Mouse (Mus musculus): ENCODE measurements at regions not wholly inside any gene's neighbourhood (a gene's known extent, or its start where the extent isn't known, plus 50 kb on each side); places are given as distances from the start of the nearest gene placed in this dataset.

- intact Hi-C loops (cut with DNase I) = no loop called here
- DNase-seq (ENCODE audit: low spot score in 2 of 2) = peak; percentile 3 to 34
These were observed 160.5 kb downstream of the Pdha2 start for GRCm38 (mm10) chr3:141051685-141052084.

GRCm38 (mm10) chr3:141014262-141014547, 197.9 kb downstream of the Pdha2 start:
- intact Hi-C loops (cut with DNase I) = no loop called here
- DNase-seq (ENCODE audit: low spot score in 2 of 2) = no peak

GRCm38 (mm10) chr3:141013521-141014261, 198.5 kb downstream of the Pdha2 start:
- DNase-seq (ENCODE audit: low spot score in 2 of 2) = peak in 1 of 2 experiments; percentile 8
- intact Hi-C loops (cut with DNase I) = no loop called here

- intact Hi-C loops (cut with DNase I) = no loop called here
- DNase-seq (ENCODE audit: low spot score in 2 of 2) = no peak
These were observed 199.2 kb downstream of the Pdha2 start for GRCm38 (mm10) chr3:141012976-141013375.

- no peak for DNase-seq (ENCODE audit: low spot score in 2 of 2)
- intact Hi-C loops (cut with DNase I) = no loop called here
These were observed 203.4 kb downstream of the Pdha2 start for GRCm38 (mm10) chr3:141008792-141009191.

GRCm38 (mm10) chr3:141005885-141006284, 206.3 kb downstream of the Pdha2 start:
- DNase-seq (ENCODE audit: low spot score in 2 of 2) = no peak
- intact Hi-C loops (cut with DNase I) = no loop called here

- DNase-seq (ENCODE audit: low spot score in 2 of 2) = no peak
- intact Hi-C loops (cut with DNase I) = no loop called here
These were observed 208.6 kb downstream of the Pdha2 start for GRCm38 (mm10) chr3:141003561-141003960.

- intact Hi-C loops (cut with DNase I) = no loop called here
- no peak for DNase-seq (ENCODE audit: low spot score in 2 of 2)
These were observed 223.9 kb downstream of the Pdha2 start for GRCm38 (mm10) chr3:140988247-140988646.

GRCm38 (mm10) chr3:140973519-140973918, 238.6 kb downstream of the Pdha2 start:
- intact Hi-C loops (cut with DNase I) = no loop called here
- no peak for DNase-seq (ENCODE audit: low spot score in 2 of 2)

- DNase-seq (ENCODE audit: low spot score in 2 of 2) = no peak
- intact Hi-C loops (cut with DNase I) = no loop called here
These were observed 242.0 kb downstream of the Pdha2 start for GRCm38 (mm10) chr3:140969892-140970880.

- no peak for DNase-seq (ENCODE audit: low spot score in 2 of 2)
These were observed 243.6 kb downstream of the Pdha2 start for GRCm38 (mm10) chr3:140968556-140968955.

GRCm38 (mm10) chr3:140957666-140958065, 254.5 kb downstream of the Pdha2 start:
- intact Hi-C loops (cut with DNase I) = no loop called here
- DNase-seq (ENCODE audit: low spot score in 2 of 2) = no peak

More at GRCm38 (mm10) chr3:140968556-140968955, 243.6 kb downstream of the Pdha2 start:
- intact Hi-C loops (cut with DNase I) = no loop called here

- no peak for DNase-seq (ENCODE audit: low spot score in 2 of 2)
- intact Hi-C loops (cut with DNase I) = no loop called here
These were observed 259.9 kb downstream of the Pdha2 start for GRCm38 (mm10) chr3:140952111-140952800.

- intact Hi-C loops (cut with DNase I) = no loop called here
These were observed 261.1 kb downstream of the Pdha2 start for GRCm38 (mm10) chr3:140951024-140951423.

GRCm38 (mm10) chr3:140949880-140950662, 262.1 kb downstream of the Pdha2 start:
- intact Hi-C loops (cut with DNase I) = no loop called here
- DNase-seq (ENCODE audit: low spot score in 2 of 2) = no peak

More at GRCm38 (mm10) chr3:140951024-140951423, 261.1 kb downstream of the Pdha2 start:
- peak in 1 of 2 experiments; percentile 10 for DNase-seq (ENCODE audit: low spot score in 2 of 2)

GRCm38 (mm10) chr3:140942450-140942849, 269.7 kb downstream of the Pdha2 start:
- DNase-seq (ENCODE audit: low spot score in 2 of 2) = no peak
- intact Hi-C loops (cut with DNase I) = no loop called here

GRCm38 (mm10) chr3:140941898-140942297, 270.3 kb downstream of the Pdha2 start:
- DNase-seq (ENCODE audit: low spot score in 2 of 2) = no peak
- intact Hi-C loops (cut with DNase I) = no loop called here

GRCm38 (mm10) chr3:140941316-140941715, 270.8 kb downstream of the Pdha2 start:
- no peak for DNase-seq (ENCODE audit: low spot score in 2 of 2)
- intact Hi-C loops (cut with DNase I) = no loop called here

GRCm38 (mm10) chr3:140933156-140933555, 279.0 kb downstream of the Pdha2 start:
- DNase-seq (ENCODE audit: low spot score in 2 of 2) = no peak
- intact Hi-C loops (cut with DNase I) = no loop called here

All from left cerebral cortex, postnatal 14 days (tissue).